Mouse (Mus musculus) MEL (cell line): ENCODE results near the gene Dusp5. TPM values are rescaled to one million over a fixed set of nuclear protein-coding genes. Genes with fewer than 3 reads are reported as not detected.

Source experiments
- DNase-seq: peaks from one replicate; pipeline ENCODE4 v3.0.0; 2011; ENCODE audit warnings: low read depth, low spot score
- H3K27ac ChIP-seq: 2 replicates; pipeline ENCODE4 v1.5.1; 2012; ENCODE audit warnings: low read depth, mild to moderate bottlenecking, control low read depth, low read length, moderate library complexity; ENCODE audit not compliant: control insufficient read depth
- H3K27me3 ChIP-seq, 2 experiments: fragments of 150-350 bp in 1 of 2; sonication (generic) in 1 of 2; 2 replicates each; pipeline ENCODE4 v1.6.1; 2012; ENCODE audit warnings: low read length in 2 of 2, mild to moderate bottlenecking in 2 of 2, improper control_type of control experiment in 1 of 2, moderate library complexity in 1 of 2; ENCODE audit not compliant: insufficient read depth in 2 of 2, control insufficient read depth in 1 of 2
- H3K36me3 ChIP-seq, 2 experiments: 2 replicates each; pipeline ENCODE4 v1.6.1; 2012 to 2014; ENCODE audit warnings: low read length in 2 of 2, improper control_type of control experiment in 1 of 2, inconsistent platforms in 1 of 2, mild to moderate bottlenecking in 1 of 2; ENCODE audit not compliant: insufficient read depth in 2 of 2, control insufficient read depth in 1 of 2
- H3K4me1 ChIP-seq, 2 experiments: fragments of 150-350 bp in 1 of 2; sonication (generic) in 1 of 2; 2 replicates each; pipeline ENCODE4 v1.6.1; 2012; ENCODE audit warnings: low read length in 2 of 2, improper control_type of control experiment in 1 of 2, mild to moderate bottlenecking in 1 of 2; ENCODE audit not compliant: insufficient read depth in 2 of 2, control insufficient read depth in 1 of 2
- H3K4me3 ChIP-seq, 2 experiments: fragments of 150-350 bp in 1 of 2; sonication (generic) in 1 of 2; 2 replicates each; pipeline ENCODE4 v1.5.1; 2012; ENCODE audit warnings: low read depth in 2 of 2, low read length in 2 of 2, mild to moderate bottlenecking in 2 of 2, moderate library complexity in 2 of 2, control low read depth in 1 of 2, improper control_type of control experiment in 1 of 2; ENCODE audit not compliant: control insufficient read depth in 1 of 2, insufficient read depth in 1 of 2
- H3K79me2 ChIP-seq: 2 replicates; pipeline ENCODE4 v1.6.1; 2012; ENCODE audit warnings: mild to moderate bottlenecking, low read length, moderate library complexity; ENCODE audit not compliant: control insufficient read depth, poor library complexity, insufficient read depth
- H3K9ac ChIP-seq: 2 replicates; pipeline ENCODE4 v1.6.1; 2012; ENCODE audit warnings: low read depth, mild to moderate bottlenecking, control low read depth, low read length, moderate library complexity; ENCODE audit not compliant: control insufficient read depth, poor library complexity, severe bottlenecking
- H3K9me3 ChIP-seq: fragments of 150-350 bp; sonication (generic); replicated peaks from 2 replicates; pipeline ENCODE4 v1.6.1; 2012; ENCODE audit warnings: mild to moderate bottlenecking, low read length, improper control_type of control experiment, moderate library complexity; ENCODE audit not compliant: insufficient read depth
- BHLHE40 ChIP-seq: IDR thresholded peaks from 2 replicates; pipeline ENCODE4 v1.6.1; 2012; ENCODE audit warnings: low read depth, mild to moderate bottlenecking, inconsistent platforms, low read length, improper control_type of control experiment, borderline replicate concordance
- CHD2 ChIP-seq: IDR thresholded peaks from 2 replicates; pipeline ENCODE4 v1.6.1; 2011; ENCODE audit warnings: low read length, improper control_type of control experiment
- ELF1 ChIP-seq: IDR thresholded peaks from 2 replicates; pipeline ENCODE4 v1.6.1; 2014; ENCODE audit warnings: low read depth, mild to moderate bottlenecking, inconsistent platforms, low read length, improper control_type of control experiment, moderate library complexity
- EP300 ChIP-seq, 2 experiments: IDR thresholded peaks; 2 replicates each; pipeline ENCODE4 v1.6.1; 2011; ENCODE audit warnings: improper control_type of control experiment in 2 of 2, low read length in 2 of 2, low read depth in 1 of 2, mild to moderate bottlenecking in 1 of 2
- ETS1 ChIP-seq: IDR thresholded peaks from 2 replicates; pipeline ENCODE4 v1.6.1; 2012; ENCODE audit warnings: low read depth, mild to moderate bottlenecking, inconsistent platforms, low read length, improper control_type of control experiment, moderate library complexity
- GATA1 ChIP-seq: IDR thresholded peaks from 2 replicates; pipeline ENCODE4 v1.6.1; 2011; ENCODE audit warnings: low read depth, low read length, improper control_type of control experiment
- HCFC1 ChIP-seq: IDR thresholded peaks from 2 replicates; pipeline ENCODE4 v1.6.1; 2012; ENCODE audit warnings: low read depth, mild to moderate bottlenecking, inconsistent platforms, low read length, improper control_type of control experiment, moderate library complexity
- JUND ChIP-seq: IDR thresholded peaks from 2 replicates; pipeline ENCODE4 v1.6.1; 2011; ENCODE audit warnings: low read depth, mild to moderate bottlenecking, improper control_type of control experiment, low read length
- KAT2A ChIP-seq: conservative IDR thresholded peaks from 2 replicates; pipeline ENCODE4 v1.6.1; 2012; ENCODE audit warnings: low read depth, low read length, improper control_type of control experiment, inconsistent platforms
- MAZ ChIP-seq: IDR thresholded peaks from 2 replicates; pipeline ENCODE4 v1.6.1; 2012; ENCODE audit warnings: low read depth, mild to moderate bottlenecking, inconsistent platforms, low read length, improper control_type of control experiment
- MEF2A ChIP-seq: IDR thresholded peaks from 2 replicates; pipeline ENCODE4 v1.6.1; 2014; ENCODE audit warnings: low read depth, mild to moderate bottlenecking, inconsistent platforms, low read length, improper control_type of control experiment; ENCODE audit not compliant: poor library complexity, insufficient replicate concordance, severe bottlenecking; ENCODE audit errors: extremely low read depth
- NRF1 ChIP-seq: IDR thresholded peaks from 2 replicates; pipeline ENCODE4 v1.6.1; 2014; ENCODE audit warnings: low read depth, mild to moderate bottlenecking, inconsistent platforms, low read length, improper control_type of control experiment, moderate library complexity; ENCODE audit not compliant: poor library complexity, insufficient read depth, severe bottlenecking
- POLR2A ChIP-seq, 2 experiments: IDR thresholded peaks; 2 replicates each; pipeline ENCODE4 v1.6.1; 2011 to 2012; ENCODE audit warnings: low read length in 2 of 2, mild to moderate bottlenecking in 2 of 2, control low read depth in 1 of 2, improper control_type of control experiment in 1 of 2, low read depth in 1 of 2, moderate library complexity in 1 of 2; ENCODE audit not compliant: control insufficient read depth in 1 of 2, insufficient read depth in 1 of 2, poor library complexity in 1 of 2
- POLR2AphosphoS2 ChIP-seq: IDR thresholded peaks from 2 replicates; pipeline ENCODE4 v1.6.1; 2011; ENCODE audit warnings: low read length, improper control_type of control experiment
- SIN3A ChIP-seq: IDR thresholded peaks from 2 replicates; pipeline ENCODE4 v1.6.1; 2012; ENCODE audit warnings: low read length, improper control_type of control experiment, inconsistent platforms
- SMC3 ChIP-seq: IDR thresholded peaks from 2 replicates; pipeline ENCODE4 v1.6.1; 2011; ENCODE audit warnings: low read depth, low read length, improper control_type of control experiment
- TAL1 ChIP-seq: IDR thresholded peaks from 2 replicates; pipeline ENCODE4 v1.6.1; 2012; ENCODE audit warnings: mild to moderate bottlenecking, inconsistent platforms, low read length, moderate library complexity, mixed read lengths
- TCF12 ChIP-seq: IDR thresholded peaks from 2 replicates; pipeline ENCODE4 v1.6.1; 2014; ENCODE audit warnings: low read depth, mild to moderate bottlenecking, inconsistent platforms, low read length, improper control_type of control experiment, moderate library complexity
- USF1 ChIP-seq: IDR thresholded peaks from 2 replicates; pipeline ENCODE4 v1.6.1; 2014; ENCODE audit warnings: low read depth, mild to moderate bottlenecking, inconsistent platforms, low read length, improper control_type of control experiment, moderate library complexity
- ZMIZ1 ChIP-seq: IDR thresholded peaks from 2 replicates; pipeline ENCODE4 v1.6.1; 2012; ENCODE audit warnings: low read depth, mild to moderate bottlenecking, inconsistent platforms, low read length, improper control_type of control experiment, moderate library complexity
- ZNF384 ChIP-seq: IDR thresholded peaks from 2 replicates; pipeline ENCODE4 v1.6.1; 2012; ENCODE audit warnings: low read depth, mild to moderate bottlenecking, inconsistent platforms, low read length, improper control_type of control experiment
- polyA plus RNA-seq, 2 experiments: library from polyadenylated mRNA; stranded (reverse) in 1 of 2; unstranded in 1 of 2; fragments of >175 nt in 1 of 2; fragments of >200 nt in 1 of 2; gene quantifications; 2 replicates each; pipeline versions ENCODE4 v1.2.1 to v1.2.4; 2012; ENCODE audit warnings: low replicate concordance in 2 of 2, low read depth in 1 of 2; ENCODE audit not compliant: insufficient read length in 2 of 2, insufficient read depth in 1 of 2, missing spikeins in 1 of 2
- total RNA-seq: library from RNA; depleted of rRNA; stranded (reverse); fragments of 300-350 nt; gene quantifications from 2 replicates; pipeline ENCODE4 v1.2.3, GENCODE M21; 2012

The Dusp5 gene
- total and polyA plus RNA-seq, 3 experiments, result 7.6 to 13.8 TPM; not detected in 1

- no peaks in the 10 kb centered on the region for H3K9me3 ChIP-seq
- no peak for DNase-seq
- no peaks in the 10 kb centered on the region for H3K4me1 ChIP-seq
- H3K9ac ChIP-seq, result no peak overlapping the region
- peaks cover 4 to 7% of the 10 kb centered on the region in 2 experiments for H3K27me3 ChIP-seq
- no peak overlapping the region for H3K27ac ChIP-seq
- no peaks in the 10 kb centered on the region for H3K36me3 ChIP-seq
- TF ChIP-seq USF1 (no peak), MEF2A (no peak), TCF12 (no peak), MAZ (no peak), KAT2A (no peak), CHD2 (no peak), ELF1 (no peak), ETS1 (no peak), ZMIZ1 (no peak), SIN3A (no peak)
- TF ChIP-seq, all 39 proteins: peak for 0
- Histone ChIP-seq H3K4me3 (no peak overlapping the region), H3K79me2 (no peaks in the 10 kb centered on the region)
These were observed 27.9 kb downstream of the Dusp5 start for GRCm38 (mm10) chr19:53556841-53557240.

GRCm38 (mm10) chr19:53557267-53557936, 28.5 kb downstream of the Dusp5 start:
- H3K27ac ChIP-seq, result no peak overlapping the region
- no peaks in the 10 kb centered on the region for H3K9me3 ChIP-seq
- no peaks in the 10 kb centered on the region for H3K79me2 ChIP-seq
- no peak overlapping the region for H3K4me3 ChIP-seq
- no peaks in the 10 kb centered on the region for H3K36me3 ChIP-seq
- DNase-seq, result no peak
- peaks cover 5 to 10% of the 10 kb centered on the region in 2 experiments for H3K27me3 ChIP-seq
- no peak for TF ChIP-seq SMC3
- TF ChIP-seq NRF1, result no peak
- no peak for TF ChIP-seq POLR2A (IDR thresholded peaks at IDR 0.05; ENCODE audit: control insufficient read depth in 1 of 2, insufficient read depth in 1 of 2, low read depth in 1 of 2, low read length in 2 of 2, poor library complexity in 1 of 2)
- TF ChIP-seq ZNF384, result no peak
- TF ChIP-seq GATA1, result no peak
- no peak for TF ChIP-seq HCFC1
- no peak for TF ChIP-seq TAL1
- no peak for TF ChIP-seq JUND
- TF ChIP-seq CHD2, result no peak
- no peak for TF ChIP-seq EP300 (IDR thresholded peaks at IDR 0.05; ENCODE audit: low read depth in 1 of 2, low read length in 2 of 2)
- TF ChIP-seq POLR2AphosphoS2, result no peak
- no peak for TF ChIP-seq ZMIZ1
- no peak for TF ChIP-seq BHLHE40
- no peak overlapping the region for H3K9ac ChIP-seq
- no peaks in the 10 kb centered on the region for H3K4me1 ChIP-seq
